Mouse (Mus musculus): ENCODE data around the gene Klhl31. TPM values are rescaled to one million over a fixed set of nuclear protein-coding genes. Genes with fewer than 3 reads are reported as not detected.

Gene Klhl31
- polyA plus RNA-seq (2012; rRNA removed) = 0.03 and 0.60 TPM in 2 replicates

DNA sequence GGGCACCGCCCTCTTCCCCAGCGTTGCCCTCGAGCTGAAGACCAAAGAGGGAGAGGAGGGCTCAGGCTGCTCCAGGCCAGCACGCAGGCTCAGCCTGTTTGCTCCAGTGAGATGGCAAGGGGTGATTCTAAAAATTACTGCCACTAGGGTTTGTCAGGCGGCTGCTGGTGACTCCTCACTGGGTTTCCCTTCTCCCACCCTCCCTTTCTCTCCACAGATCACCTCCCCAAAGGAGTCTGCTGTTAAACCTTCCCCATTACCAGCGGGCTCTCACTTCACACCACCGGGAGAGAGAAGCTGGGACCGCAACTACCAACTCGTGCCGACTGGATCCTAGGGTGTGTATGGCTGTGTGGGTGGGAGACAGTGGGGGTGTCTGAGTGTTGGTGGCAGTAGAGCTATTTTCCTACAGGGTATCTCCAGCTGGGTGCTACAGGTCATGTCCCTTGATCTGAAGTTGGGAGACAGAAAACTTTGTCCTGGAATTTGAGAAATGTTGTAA is at the start of gene Klhl31:
TSS of gene Klhl31 (plus strand) at position 51 of the 502 bp plus-strand sequence.

Other genes with a start within 250 kb of the Klhl31 start
- 13.9 and 17.2 TPM in 2 replicates for gene Lrrc1, start 91.6 kb upstream of the Klhl31 start, polyA plus RNA-seq (2012; rRNA removed)
- 27.0 and 27.4 TPM in 2 replicates for gene Gclc, start 118.0 kb downstream of the Klhl31 start, polyA plus RNA-seq (2012; rRNA removed)

Data from central nervous system, embryonic 18 days (tissue).